Mouse (Mus musculus) liver, adult 2 months (tissue): ENCODE measurements at regions not wholly inside any gene's neighbourhood (a gene's known extent, or its start where the extent isn't known, plus 50 kb on each side); places are given as distances from the start of the nearest gene placed in this dataset.

Experiments used
- CTCF ChIP-seq: fragments of 200-500 bp; IDR thresholded peaks from 2 replicates; pipeline ENCODE4 v1.5.1; 2011; ENCODE audit warnings: low read depth, low read length, control low read depth
- POLR2A ChIP-seq: fragments of 200-500 bp; IDR thresholded peaks from 2 replicates; pipeline ENCODE4 v1.6.1; 2011; ENCODE audit warnings: low read length, control low read depth; ENCODE audit not compliant: insufficient read depth; ENCODE audit errors: extremely low read depth

DNA sequence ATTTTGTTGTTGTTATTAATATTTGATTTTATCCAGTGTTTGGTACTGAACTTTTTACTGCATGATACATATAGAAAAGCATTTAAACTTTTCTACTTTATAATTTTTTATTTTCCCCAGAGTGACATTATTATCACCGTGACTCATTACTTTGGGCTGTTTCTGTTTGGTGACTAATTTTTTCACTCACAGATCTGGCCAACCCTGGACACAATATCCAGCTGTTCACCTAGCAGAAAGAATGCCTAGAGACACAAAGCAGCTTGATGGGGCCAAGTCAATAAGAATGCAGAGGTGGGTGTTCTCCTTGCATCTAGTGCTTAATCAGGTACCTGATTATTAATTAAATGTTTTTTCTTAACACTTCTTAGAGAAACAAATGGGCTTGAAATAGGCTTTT lies 414.7 kb upstream of the Cdh9 start:
- TF ChIP-seq CTCF (no peak), POLR2A (no peak)
